Mouse (Mus musculus) stomach, embryonic 16.5 days (tissue): ENCODE measurements at regions not wholly inside any gene's neighbourhood (a gene's known extent, or its start where the extent isn't known, plus 50 kb on each side); places are given as distances from the start of the nearest gene placed in this dataset.

Source experiments
- ATAC-seq: fragments of 200-750 bp; cut with Nextera tagmentation; 2 replicates; pipeline ENCODE4 v1.8.0; 2017; ENCODE audit warnings: moderate number of reproducible peaks, moderate TSS enrichment; ENCODE audit not compliant: insufficient read depth, low FRiP score
- H3K27ac ChIP-seq: fragments of 300-500 bp; sonication (generic); 2 replicates; pipeline ENCODE4 v1.5.1; 2014; ENCODE audit warnings: low read length
- H3K27me3 ChIP-seq: fragments of 300-500 bp; sonication (generic); 2 replicates; pipeline ENCODE4 v1.6.1; 2014; ENCODE audit warnings: low read length, control low read depth, mixed read lengths; ENCODE audit not compliant: control insufficient read depth, insufficient read depth
- H3K36me3 ChIP-seq: fragments of 300-500 bp; sonication (generic); 2 replicates; pipeline ENCODE4 v1.6.1; 2014; ENCODE audit warnings: low read length; ENCODE audit not compliant: control insufficient read depth, insufficient read depth
- H3K4me1 ChIP-seq: fragments of 300-500 bp; sonication (generic); 2 replicates; pipeline ENCODE4 v1.6.1; 2014; ENCODE audit warnings: low read length, control low read depth, mixed read lengths; ENCODE audit not compliant: control insufficient read depth, insufficient read depth
- H3K4me2 ChIP-seq: fragments of 300-500 bp; sonication (generic); 2 replicates; pipeline ENCODE4 v1.6.1; 2014; ENCODE audit warnings: low read depth, low read length, mixed read lengths
- H3K4me3 ChIP-seq: fragments of 300-500 bp; sonication (generic); replicated peaks from 2 replicates; pipeline ENCODE4 v1.5.1; 2014; ENCODE audit warnings: mild to moderate bottlenecking, low read length
- H3K9ac ChIP-seq: fragments of 300-500 bp; sonication (generic); 2 replicates; pipeline ENCODE4 v1.6.1; 2014; ENCODE audit warnings: low read length
- H3K9me3 ChIP-seq: fragments of 300-500 bp; sonication (generic); replicated peaks from 2 replicates; pipeline ENCODE4 v1.6.1; 2016; ENCODE audit warnings: low read length, control low read depth; ENCODE audit not compliant: control insufficient read depth
- WGBS: fragments of 180-500 bp; shearing (Covaris S2); extraction: QIAGEN DNeasy Blood & Tissue Kit; methylation state at CpG from one replicate; pipeline ENCODE4 v1.1.7; 2014; 5-methylcytosine and 5-hydroxymethylcytosine counted together

DNA sequence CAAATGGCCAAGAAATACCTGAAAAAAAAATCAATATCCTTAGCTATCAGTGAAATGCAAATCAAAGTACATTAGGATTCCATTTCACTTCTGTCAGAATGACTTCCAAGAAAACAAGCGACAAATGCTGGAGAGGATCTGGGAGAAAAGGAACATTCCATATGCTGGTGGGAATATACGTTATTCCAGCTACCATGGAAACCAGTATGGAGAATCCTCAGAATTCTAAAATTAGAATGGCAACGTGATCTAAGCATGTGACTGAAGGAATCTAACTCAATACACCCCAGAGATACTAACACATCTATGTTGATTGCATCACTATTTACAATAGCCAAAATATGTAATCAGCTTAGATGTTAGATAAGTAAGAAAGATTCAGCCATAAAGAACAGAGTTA, 146.1 kb upstream of the Sox14 start:
- Histone ChIP-seq H3K27me3 (no peaks in the 10 kb centered on the region), H3K9me3 (no peaks in the 10 kb centered on the region), H3K9ac (no peak overlapping the region), H3K27ac (no peak overlapping the region), H3K36me3 (no peaks in the 10 kb centered on the region), H3K4me3 (no peak overlapping the region), H3K4me1 (no peaks in the 10 kb centered on the region), H3K4me2 (no peak overlapping the region)
- 73% methylated on average over 3 of the region's 3 CpGs for WGBS
- no peak for ATAC-seq

DNA sequence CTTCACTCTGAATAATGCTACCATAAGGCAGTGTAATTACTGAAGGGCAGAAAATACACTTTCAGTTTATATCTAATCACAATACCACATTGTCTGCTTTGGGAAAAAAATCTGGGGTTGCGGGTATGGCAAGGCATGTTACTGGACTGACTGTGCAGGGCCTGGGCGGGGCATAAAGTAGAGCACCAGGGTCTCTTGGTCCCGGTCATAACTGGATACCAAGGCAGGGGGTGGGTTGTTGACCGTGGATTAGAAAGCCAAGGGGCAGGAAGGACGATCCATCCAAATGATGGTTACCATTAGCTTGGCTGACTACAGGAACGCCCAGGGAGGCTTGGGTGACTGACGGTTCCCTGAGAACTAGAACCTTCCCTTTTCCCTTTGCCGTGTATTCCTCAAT, 119.2 kb upstream of the Sox14 start:
- ATAC-seq, result no peak
- Histone ChIP-seq H3K4me3 (no peak overlapping the region), H3K27ac (no peak overlapping the region), H3K4me1 (0 out of 2 replicates have a peak, but pooled peaks cover 4% of the 10 kb centered on the region), H3K9me3 (no peaks in the 10 kb centered on the region), H3K27me3 (peaks cover 12% of the 10 kb centered on the region), H3K9ac (no peak overlapping the region), H3K36me3 (no peaks in the 10 kb centered on the region), H3K4me2 (no peak overlapping the region)
- 38% methylated on average over 8 of the region's 8 CpGs for whole genome bisulfite sequencing

DNA sequence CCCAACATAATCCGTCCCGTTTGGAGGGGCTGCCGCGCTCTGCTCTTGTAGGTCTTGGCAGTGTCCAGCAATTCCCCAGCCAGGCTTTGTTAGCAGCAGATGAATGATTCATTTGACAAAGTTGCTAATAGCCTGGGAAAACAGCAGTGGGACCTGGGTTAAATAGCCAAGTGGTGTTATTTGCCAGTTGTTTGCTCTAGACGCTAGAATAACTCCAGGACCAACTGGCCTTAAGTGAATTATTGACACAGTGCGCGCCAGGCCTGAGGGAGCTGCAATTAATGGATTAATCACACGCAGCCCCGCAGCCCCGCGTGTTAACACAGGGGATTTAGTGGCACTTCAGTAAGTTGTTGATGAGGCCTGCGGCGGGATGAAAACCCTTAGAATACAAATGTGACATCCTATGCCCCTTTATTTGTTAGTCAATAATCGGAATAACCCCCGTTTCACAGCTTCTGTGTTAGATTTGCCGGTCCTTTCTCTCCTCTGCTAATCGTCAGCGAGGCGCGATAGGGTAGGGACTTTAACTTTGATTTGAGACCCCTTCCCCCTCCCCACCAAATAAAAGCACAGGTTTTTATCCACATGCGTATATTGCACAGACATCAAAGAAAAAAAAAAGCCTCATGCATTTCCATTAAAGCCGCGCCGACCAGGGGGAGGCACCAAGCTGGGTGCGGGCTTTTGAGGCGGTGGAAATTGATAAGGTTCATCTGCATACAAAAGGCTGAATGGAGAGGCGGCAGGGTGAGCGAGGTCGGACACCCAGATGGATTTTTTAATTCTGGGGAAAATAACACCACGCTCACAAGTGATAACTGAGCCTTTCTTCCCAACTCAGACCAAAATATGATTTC, 118.5 kb upstream of the Sox14 start:
- Histone ChIP-seq H3K4me3 (no peak overlapping the region), H3K9me3 (no peaks in the 10 kb centered on the region), H3K27ac (no peak overlapping the region), H3K36me3 (no peaks in the 10 kb centered on the region), H3K4me2 (peak overlapping the region; percentile 22), H3K4me1 (0 out of 2 replicates have a peak, but pooled peaks cover 4% of the 10 kb centered on the region), H3K9ac (no peak overlapping the region), H3K27me3 (peaks cover 12% of the 10 kb centered on the region)
- ATAC-seq, result no peak
- WGBS, result 2% methylated on average over 30 of the region's 30 CpGs

DNA sequence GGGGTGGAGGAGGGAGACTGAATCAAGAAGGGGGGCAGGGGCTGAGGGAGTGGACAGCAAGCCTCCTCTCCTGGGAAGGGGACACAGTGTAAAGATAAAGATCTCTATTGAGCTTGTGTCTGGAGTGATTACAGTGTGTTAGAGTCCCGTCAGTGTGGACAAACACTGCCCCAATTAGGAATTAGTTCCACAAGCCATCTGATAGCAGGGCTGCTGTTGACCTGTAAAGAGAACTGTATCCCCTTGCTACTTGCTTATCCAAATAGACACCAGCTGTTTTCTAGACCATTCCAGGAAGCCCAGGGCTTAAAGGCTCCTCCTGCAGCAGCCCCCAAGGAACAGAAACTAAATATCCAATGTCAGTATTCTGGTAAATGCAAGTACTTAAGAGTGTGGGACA, 111.4 kb upstream of the Sox14 start:
- no peaks in the 10 kb centered on the region for H3K27me3 ChIP-seq
- no peak overlapping the region for H3K4me3 ChIP-seq
- H3K9me3 ChIP-seq, result no peaks in the 10 kb centered on the region
- H3K27ac ChIP-seq, result no peak overlapping the region
- 0% methylated on average over 1 of the region's 1 CpGs for WGBS
- H3K4me1 ChIP-seq, result no peaks in the 10 kb centered on the region
- no peak overlapping the region for H3K4me2 ChIP-seq
- H3K36me3 ChIP-seq, result no peaks in the 10 kb centered on the region
- ATAC-seq, result no peak
- H3K9ac ChIP-seq, result no peak overlapping the region

DNA sequence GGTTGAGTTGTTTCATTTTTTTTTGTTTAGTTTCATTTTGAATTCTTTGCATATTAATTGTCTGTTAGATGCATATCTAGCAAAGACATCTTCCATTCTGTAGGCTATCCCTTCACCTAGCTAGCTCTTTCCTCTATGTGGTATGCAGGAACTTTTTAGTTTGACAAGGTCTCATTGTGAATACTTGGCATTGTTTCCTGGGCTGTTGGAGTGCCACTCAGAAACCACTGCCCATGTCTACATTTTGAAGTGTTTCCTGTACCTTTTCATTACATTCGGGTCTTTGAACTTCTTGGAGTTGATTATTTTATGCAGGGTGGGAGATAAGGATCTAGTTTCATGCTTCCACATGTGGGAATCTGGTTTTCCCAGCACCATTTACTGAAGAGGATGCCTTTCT, 104.8 kb upstream of the Sox14 start:
- Histone ChIP-seq H3K4me1 (no peaks in the 10 kb centered on the region), H3K4me2 (no peak overlapping the region), H3K9ac (no peak overlapping the region), H3K36me3 (no peaks in the 10 kb centered on the region), H3K9me3 (no peaks in the 10 kb centered on the region), H3K27ac (no peak overlapping the region), H3K27me3 (no peaks in the 10 kb centered on the region), H3K4me3 (no peak overlapping the region)
- WGBS, result 89% methylated on average over 1 of the region's 1 CpGs
- no peak for ATAC-seq

DNA sequence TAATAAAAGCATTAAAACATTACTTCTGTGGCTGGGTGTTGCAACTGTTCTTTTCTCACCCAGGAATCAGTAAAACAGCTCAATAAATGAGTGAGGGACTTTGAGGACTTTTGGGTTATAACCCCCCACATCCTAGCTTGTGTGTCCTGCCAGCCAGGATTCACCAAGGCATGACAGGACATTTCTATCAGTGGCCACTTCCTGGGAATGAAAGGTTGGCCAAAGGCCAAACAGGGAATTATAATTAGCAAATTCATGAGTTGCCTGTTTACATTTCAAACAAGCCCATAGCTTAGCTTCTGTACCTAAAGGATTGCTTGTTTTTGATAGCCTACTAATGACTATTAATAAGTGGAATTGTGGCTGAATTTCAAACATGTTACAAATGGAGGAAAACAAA, 85.6 kb upstream of the Sox14 start:
- Histone ChIP-seq H3K27me3 (no peaks in the 10 kb centered on the region), H3K9ac (no peak overlapping the region), H3K27ac (no peak overlapping the region), H3K9me3 (no peaks in the 10 kb centered on the region), H3K36me3 (no peaks in the 10 kb centered on the region), H3K4me2 (no peak overlapping the region), H3K4me3 (no peak overlapping the region), H3K4me1 (no peaks in the 10 kb centered on the region)
- ATAC-seq, result no peak

DNA sequence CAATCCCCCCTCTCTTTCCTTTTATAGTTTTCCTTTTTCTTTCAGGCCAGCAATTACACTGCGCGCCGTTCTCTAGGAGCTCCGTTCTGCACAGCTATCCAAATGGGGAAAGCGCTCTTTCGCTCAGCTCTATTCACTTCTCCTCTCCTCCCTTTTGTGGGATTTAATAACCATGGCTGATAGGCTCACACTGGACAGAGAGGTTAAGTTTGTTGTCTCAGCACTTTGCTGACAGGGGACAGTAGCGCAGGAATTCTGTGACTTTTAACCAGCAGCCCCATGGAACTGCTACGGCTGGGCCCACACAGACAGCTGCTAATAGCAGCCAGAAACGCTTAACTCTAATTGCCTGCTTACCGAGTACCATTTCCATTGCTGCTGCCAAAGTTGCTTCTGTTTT, 78.8 kb upstream of the Sox14 start:
- Histone ChIP-seq H3K4me2 (no peak overlapping the region), H3K4me3 (no peak overlapping the region), H3K4me1 (no peaks in the 10 kb centered on the region), H3K9me3 (no peaks in the 10 kb centered on the region), H3K27ac (no peak overlapping the region), H3K27me3 (no peaks in the 10 kb centered on the region), H3K9ac (no peak overlapping the region), H3K36me3 (no peaks in the 10 kb centered on the region)
- ATAC-seq, result no peak
- 77% methylated on average over 10 of the region's 10 CpGs for WGBS

DNA sequence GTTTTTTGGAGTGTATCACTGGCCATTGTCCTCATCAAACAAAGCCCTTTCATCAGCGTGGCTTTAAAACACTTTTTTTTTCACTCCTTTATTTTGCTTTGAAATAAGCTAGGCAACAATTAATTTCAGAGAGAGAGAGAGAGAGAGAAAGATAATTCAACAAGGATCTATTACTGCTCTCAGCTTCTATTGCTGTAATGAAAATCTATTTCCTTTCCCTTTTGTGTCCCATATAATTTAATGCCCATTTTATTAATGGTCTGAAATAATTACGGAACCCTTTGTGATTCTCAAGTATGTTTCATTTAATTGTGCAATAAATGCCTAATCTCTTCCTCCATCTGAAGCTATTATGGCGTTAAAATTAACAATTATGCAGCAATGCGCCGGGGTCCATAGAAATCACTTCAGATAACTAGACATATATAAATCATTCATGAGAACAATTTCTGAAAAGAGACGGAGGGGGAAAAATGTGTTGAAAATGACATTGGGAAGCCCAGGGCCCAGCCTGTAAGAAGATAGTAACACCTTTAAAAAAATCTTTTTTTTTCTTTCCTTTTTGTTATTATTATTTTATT, 78.2 kb upstream of the Sox14 start:
- no peaks in the 10 kb centered on the region for H3K36me3 ChIP-seq
- 77% methylated on average over 6 of the region's 6 CpGs for WGBS
- H3K9ac ChIP-seq, result no peak overlapping the region
- ATAC-seq, result no peak
- H3K4me2 ChIP-seq, result no peak overlapping the region
- H3K9me3 ChIP-seq, result no peaks in the 10 kb centered on the region
- H3K27me3 ChIP-seq, result no peaks in the 10 kb centered on the region
- no peak overlapping the region for H3K4me3 ChIP-seq
- no peak overlapping the region for H3K27ac ChIP-seq
- no peaks in the 10 kb centered on the region for H3K4me1 ChIP-seq
